In genomic region chr4:108337817-108338216, GRCm38 (mm10) we compare ENCODE assay signal across 14 mouse cellular contexts. TPM values are rescaled to one million over a fixed set of nuclear protein-coding genes. Genes with fewer than 3 reads are reported as not detected.
DNase-seq lines count a peak whose midpoint lies in the region; ATAC-seq and TF ChIP-seq lines count a peak whose summit lies in the region.
"Had no signal": no experiment of that assay in that cellular context is flagged by ENCODE, and none has a peak within 500 bp of the region (broad histone marks: within the 10 kb centered on the region; RNA-seq: fewer than 3 reads in every experiment).

No protein-coding gene starts in this region.

- H3K4me1 ChIP-seq in ES-Bruce4 (ENCODE audit: control insufficient read depth, insufficient read depth, low read length): no peaks in the 10 kb centered on the region
- no peaks in the 10 kb centered on the region for H3K4me1 ChIP-seq in hindbrain, postnatal 0 days (ENCODE audit: insufficient read depth, low read length)

- 24% methylated on average over 3 of the region's 3 CpGs for WGBS in hindbrain, postnatal 0 days

- no peak for TF ChIP-seq EP300 in ES-Bruce4 (IDR thresholded peaks at IDR 0.05; ENCODE audit: insufficient read depth, low read depth, low read length)

- peaks cover 14% of the 10 kb centered on the region for H3K36me3 ChIP-seq in ES-Bruce4 (ENCODE audit: control insufficient read depth, insufficient read depth, low read length, poor library complexity, severe bottlenecking)
- H3K36me3 ChIP-seq in hindbrain, postnatal 0 days (ENCODE audit: insufficient read depth, low read length): peaks cover 8% of the 10 kb centered on the region; the same call in 1 of the 2 replicates

- H3K9me3 ChIP-seq in ES-Bruce4 (replicated peaks; ENCODE audit: control insufficient read depth, insufficient read depth, low read length, poor library complexity, severe bottlenecking): no peaks in the 10 kb centered on the region
- H3K9me3 ChIP-seq in hindbrain, postnatal 0 days (ENCODE audit: low read length): no peaks in the 10 kb centered on the region
- H3K9me3 ChIP-seq: limb, embryonic 12.5 days had no signal

- TF ChIP-seq POLR2A in ES-Bruce4 (IDR thresholded peaks at IDR 0.05; ENCODE audit: insufficient read depth, low read length): no peak

- no peak overlapping the region for H3K9ac ChIP-seq in ES-Bruce4 (ENCODE audit: low read depth, poor library complexity, severe bottlenecking)
- H3K9ac ChIP-seq in hindbrain, postnatal 0 days (replicated peaks; ENCODE audit: low read length): no peak overlapping the region
- H3K9ac ChIP-seq: limb, embryonic 12.5 days had no signal

- peak overlapping the region; percentile 87 for H3K27ac ChIP-seq in layer of hippocampus, adult 2 months
- H3K27ac ChIP-seq in ES-Bruce4 (ENCODE audit: insufficient read depth, low read length): peak overlapping the region; percentile 77
- H3K27ac ChIP-seq in hindbrain, postnatal 0 days: peak overlapping the region; percentile 64; the same call in 1 of the 2 replicates
- H3K27ac ChIP-seq: limb, embryonic 12.5 days had no signal

- ATAC-seq in hindbrain, postnatal 0 days: no peak
- ATAC-seq in monocyte, adult 5-6 weeks (replicated peaks; ENCODE audit: insufficient number of reproducible peaks, low FRiP score, low TSS enrichment, poor library complexity, severe bottlenecking): no peak
- ATAC-seq: lung, postnatal 0 days had no signal

- H3K4me3 ChIP-seq in layer of hippocampus, adult 2 months: no peak overlapping the region
- no peak overlapping the region for H3K4me3 ChIP-seq in ES-Bruce4 (ENCODE audit: low read depth, low read length)
- H3K4me3 ChIP-seq in hindbrain, postnatal 0 days (ENCODE audit: low read length): no peak overlapping the region
- H3K4me3 ChIP-seq: limb, embryonic 12.5 days had no signal

- H3K27me3 ChIP-seq in ES-Bruce4 (ENCODE audit: control insufficient read depth, insufficient read depth, low read length, poor library complexity, severe bottlenecking): no peaks in the 10 kb centered on the region
- no peaks in the 10 kb centered on the region for H3K27me3 ChIP-seq in hindbrain, postnatal 0 days (ENCODE audit: insufficient read depth, low read length)
- H3K27me3 ChIP-seq: limb, embryonic 12.5 days had no signal

- DNase-seq in layer of hippocampus, adult 2 months (ENCODE audit: low spot score in 2 of 2): no peak
- DNase-seq in layer of hippocampus, adult 18-20 months (ENCODE audit: low spot score in 2 of 2): no peak
- DNase-seq in R1 (ENCODE audit: low read depth, low spot score): peak; percentile 96
- no peak for DNase-seq in hindbrain, postnatal 0 days (ENCODE audit: low spot score)
- no peak for DNase-seq in ovary, postnatal 10 days (ENCODE audit: low spot score)
- DNase-seq: gastrocnemius, postnatal 25 days; heart, postnatal 4 days had no signal

- no peak overlapping the region for H3K4me2 ChIP-seq in hindbrain, postnatal 0 days (ENCODE audit: low read depth, low read length)
- H3K4me2 ChIP-seq: heart, embryonic 11.5 days; limb, embryonic 12.5 days had no signal

- no peak for TF ChIP-seq CTCF in layer of hippocampus, adult 2 months (conservative IDR thresholded peaks at IDR 0.05)
- TF ChIP-seq CTCF in ES-Bruce4 (IDR thresholded peaks at IDR 0.05; ENCODE audit: low read depth, low read length): no peak
- TF ChIP-seq CTCF in hindbrain, postnatal 0 days (IDR thresholded peaks at IDR 0.05; ENCODE audit: low read depth): no peak

RNA-seq across cellular contexts. Expression of gene Coa7, which starts 9.9 kb away (rescaled TPM):
- 10 to 100 TPM; 28.8 to 31.6 TPM for total RNA-seq in layer of hippocampus, adult 2 months (2021)
- total RNA-seq in layer of hippocampus, adult 18-20 months (2021): 10 to 100 TPM; 27.9 to 29.4 TPM
- 53.6 and 62.0 TPM in 2 replicates for polyA plus RNA-seq in ES-Bruce4 (2011; ENCODE audit: insufficient read depth, insufficient read length, low read depth, missing spikeins)
- total RNA-seq in hindbrain, postnatal 0 days (2014; rRNA removed): 31.7 and 35.9 TPM in 2 replicates
- 50.8 and 54.2 TPM in 2 replicates for polyA plus RNA-seq in hindbrain, postnatal 0 days (2015; fragmentation: Nextera tagmentation; extraction: Ambion mirVana)
- total RNA-seq in monocyte, adult 5-6 weeks (2017): 5.1 to 9.4 TPM (median 8.6 TPM) in 3 replicates

RNA-seq across cellular contexts. Expression of gene Zyg11b, which starts 36.9 kb away (rescaled TPM):
- 10 to 100 TPM; 96.1 to 99.5 TPM for total RNA-seq in layer of hippocampus, adult 2 months (2021)
- 10 to 100 TPM; 93.4 to 97.0 TPM for total RNA-seq in layer of hippocampus, adult 18-20 months (2021)
- polyA plus RNA-seq in ES-Bruce4 (2011; ENCODE audit: insufficient read depth, insufficient read length, low read depth, missing spikeins): 26.7 and 30.8 TPM in 2 replicates
- total RNA-seq in hindbrain, postnatal 0 days (2014; rRNA removed): 108 and 115 TPM in 2 replicates
- 22.0 and 24.0 TPM in 2 replicates for polyA plus RNA-seq in hindbrain, postnatal 0 days (2015; fragmentation: Nextera tagmentation; extraction: Ambion mirVana)
- total RNA-seq in monocyte, adult 5-6 weeks (2017): 21.1 to 28.9 TPM (median 23.0 TPM) in 3 replicates

RNA-seq across cellular contexts. Expression of gene Shisal2a, which starts 45.3 kb away (rescaled TPM):
- total RNA-seq in layer of hippocampus, adult 2 months (2021): not detected
- not detected for total RNA-seq in layer of hippocampus, adult 18-20 months (2021)
- 1.2 and 1.4 TPM in 2 replicates for polyA plus RNA-seq in ES-Bruce4 (2011; ENCODE audit: insufficient read depth, insufficient read length, low read depth, missing spikeins)
- 0.47 and 1.8 TPM in 2 replicates for total RNA-seq in hindbrain, postnatal 0 days (2014; rRNA removed)
- 6.7 and 8.1 TPM in 2 replicates for polyA plus RNA-seq in hindbrain, postnatal 0 days (2015; fragmentation: Nextera tagmentation; extraction: Ambion mirVana)
- total RNA-seq in monocyte, adult 5-6 weeks (2017): not detected in 3 replicates
- total RNA-seq: common myeloid progenitor, adult 5-6 weeks; gastrocnemius, postnatal 25 days; layer of hippocampus, postnatal 14 days had no signal
